Mouse (Mus musculus) inflammation-experienced regulatory T-cells, adult 6 months (primary cell): ENCODE data around the gene Srcin1. TPM values are rescaled to one million over a fixed set of nuclear protein-coding genes. Genes with fewer than 3 reads are reported as not detected.

Source experiments
- ATAC-seq: one replicate; pipeline ENCODE4 v1.8.0; 2017
- polyA plus RNA-seq, 3 experiments: library from polyadenylated mRNA; unstranded; fragments of 100-300 nt; shearing (Covaris generic); gene quantifications; one replicate each; pipeline ENCODE4 v1.2.1; 2017

Srcin1 gene
- polyA plus RNA-seq, 3 experiments from 2014 or later, result not detected

DNA sequence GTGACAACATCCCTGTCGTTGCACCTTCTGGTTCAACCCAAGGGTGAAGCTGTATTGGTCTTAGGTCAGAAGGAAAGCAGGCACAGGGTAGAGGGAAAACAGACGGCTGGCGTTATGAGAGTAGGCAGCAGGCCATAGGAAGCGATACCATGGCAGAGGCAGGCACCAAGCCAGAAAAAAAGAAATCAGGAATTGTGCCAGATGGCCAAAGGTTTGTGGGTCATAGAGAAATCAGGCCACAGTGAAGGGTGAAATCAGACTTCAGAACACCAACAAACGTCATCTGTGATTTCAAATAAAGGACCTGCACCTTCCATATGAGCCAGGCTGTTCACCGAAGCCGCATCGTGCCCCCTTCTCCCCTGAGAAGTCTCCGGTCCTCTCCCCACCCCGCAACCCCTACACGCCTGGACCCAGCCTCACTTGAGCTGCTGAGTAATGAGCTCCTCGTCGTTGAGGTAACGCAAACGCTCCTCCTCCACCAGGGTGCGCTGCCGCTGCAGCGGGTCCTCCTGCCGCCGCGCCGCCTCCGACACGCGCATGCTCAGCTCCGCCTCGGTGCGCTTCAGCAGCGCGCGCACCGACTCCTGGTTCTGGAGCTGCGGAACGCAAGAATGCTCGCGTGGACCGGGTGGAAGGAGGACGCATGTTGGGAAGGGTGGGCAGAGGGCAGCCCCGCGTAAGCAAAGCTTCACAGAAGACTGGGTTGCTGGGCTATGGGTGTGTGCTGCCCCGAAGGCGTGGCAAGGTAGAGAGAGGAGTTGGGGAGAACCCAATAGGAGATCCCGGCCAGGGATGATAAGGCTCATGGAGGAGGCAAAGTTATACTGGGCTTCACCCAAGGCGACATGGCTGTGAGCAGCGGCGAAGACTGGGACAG, 44.4 kb downstream of the Srcin1 start:
- peak; percentile 85 for ATAC-seq

DNA sequence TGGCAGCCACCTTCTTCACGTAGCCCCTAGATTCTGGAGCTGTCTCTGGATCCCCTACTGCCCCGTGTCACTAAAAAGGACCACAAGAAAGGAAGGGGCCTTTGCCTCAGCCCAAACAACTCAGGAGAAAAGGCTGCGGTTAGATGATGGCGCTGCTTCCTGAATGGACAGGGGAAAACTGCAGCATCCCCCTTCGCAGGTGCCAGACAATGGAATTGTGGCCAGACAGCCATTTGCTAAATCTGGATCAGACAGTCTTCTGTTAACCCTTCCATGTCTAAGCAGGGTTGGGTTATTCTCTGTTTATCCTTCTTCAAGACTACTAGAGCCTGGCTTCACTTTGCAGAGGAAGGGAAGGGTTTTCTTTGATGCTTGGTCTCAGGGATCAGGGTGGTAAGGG, 45.0 kb downstream of the Srcin1 start:
- ATAC-seq, result no peak

DNA sequence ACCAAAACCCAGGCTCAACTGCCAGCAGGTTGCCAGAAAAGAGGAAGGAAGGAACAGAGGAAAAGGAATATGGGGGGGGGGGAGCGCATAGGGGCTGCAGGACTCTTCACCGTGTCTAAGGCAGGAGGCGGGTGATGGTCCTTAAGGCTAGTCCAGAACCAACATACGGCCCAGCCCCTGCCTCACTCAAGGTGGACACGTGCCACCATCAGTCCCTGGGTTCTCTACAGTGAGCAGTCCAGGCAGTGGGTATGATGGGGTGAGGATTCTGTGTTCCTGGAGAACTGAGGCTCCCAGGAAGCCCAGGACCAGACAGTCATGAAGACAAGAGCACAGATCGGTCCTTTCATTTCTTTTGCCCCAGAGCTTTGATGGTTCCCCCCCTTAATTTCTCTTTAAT, 45.9 kb downstream of the Srcin1 start:
- no peak for ATAC-seq

DNA sequence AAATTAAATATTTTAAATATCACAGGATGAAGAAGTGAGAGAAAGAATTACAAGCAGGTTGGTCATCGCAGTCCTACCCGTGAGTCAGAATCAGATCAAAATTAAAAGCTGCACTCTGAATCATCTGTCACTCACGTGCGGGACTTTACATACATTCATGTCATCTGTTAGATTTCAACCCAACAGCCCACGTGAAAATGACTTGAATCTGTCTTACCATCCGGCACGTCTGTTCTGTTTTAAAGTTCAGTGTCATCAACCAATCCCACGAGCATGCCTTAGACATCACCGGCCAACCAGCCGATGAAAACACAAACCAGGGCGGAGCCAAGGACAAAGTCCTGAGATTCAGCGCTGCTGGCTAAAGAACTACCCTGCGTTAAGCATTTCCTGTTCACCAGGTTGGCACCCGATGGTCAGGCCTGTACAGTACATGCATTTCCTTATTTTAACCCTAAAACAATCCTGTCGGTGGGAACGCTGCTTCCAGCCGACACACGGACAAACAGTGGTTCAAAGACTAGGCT, 47.6 kb downstream of the Srcin1 start:
- ATAC-seq, result no peak

DNA sequence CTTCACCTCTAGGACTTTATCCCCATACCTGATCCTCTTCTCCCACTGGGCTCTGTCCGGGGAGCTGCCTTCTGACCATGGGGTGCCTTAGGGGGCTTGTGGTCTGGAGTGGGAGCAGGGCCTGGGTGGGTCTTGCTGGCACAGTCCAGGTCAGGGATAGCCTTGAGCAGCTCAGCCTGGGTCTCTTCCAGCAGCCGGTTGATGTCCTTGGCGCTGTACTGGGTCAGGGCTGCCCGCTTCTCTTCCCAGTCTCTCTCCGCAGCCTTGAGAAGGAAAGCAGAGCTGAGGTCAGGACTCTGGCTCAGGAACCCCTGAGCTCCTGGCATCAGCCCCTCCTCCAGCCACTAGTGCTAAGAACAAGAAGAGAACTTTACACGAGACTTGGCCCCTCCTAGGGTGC, 50.7 kb downstream of the Srcin1 start:
- no peak for ATAC-seq

DNA sequence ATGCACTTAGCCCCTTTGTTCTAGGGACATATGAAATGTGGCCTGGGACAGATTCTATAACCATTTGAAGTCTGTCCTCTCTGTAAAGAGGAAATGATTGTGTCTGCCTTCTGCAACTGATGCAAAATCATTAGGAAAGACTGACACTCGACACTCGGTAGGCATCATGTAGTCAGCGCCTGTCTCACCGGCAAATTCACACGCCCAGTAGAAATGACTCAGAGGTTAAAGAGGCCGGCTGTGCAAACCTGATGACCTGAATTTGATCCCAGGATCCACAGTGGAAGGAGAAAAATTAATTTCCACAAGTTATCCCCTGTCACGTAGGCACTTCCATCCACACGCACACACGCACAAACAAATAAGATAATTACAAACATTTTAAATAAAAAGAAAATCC, 51.7 kb downstream of the Srcin1 start:
- no peak for ATAC-seq

DNA sequence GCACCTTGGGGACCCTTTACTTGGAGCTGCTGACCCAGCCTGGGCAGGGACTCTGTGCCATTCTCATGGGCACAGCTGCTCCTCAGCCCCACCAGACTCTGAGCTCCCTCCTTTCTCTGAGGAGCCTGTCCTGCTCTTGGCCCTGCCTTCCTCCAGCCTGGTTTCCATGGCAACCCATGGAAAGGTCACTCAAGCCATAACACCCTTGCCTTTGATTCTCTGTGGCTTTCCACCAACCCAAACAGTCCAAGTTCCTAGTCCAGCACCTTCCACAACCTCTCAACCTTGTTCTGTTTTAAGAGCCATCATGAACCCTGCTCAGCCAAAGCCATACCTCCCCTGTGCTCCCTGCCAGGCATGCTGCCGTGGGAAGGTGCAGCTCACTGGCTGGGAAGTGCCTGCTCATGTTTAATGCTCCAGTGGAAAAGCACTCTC, 52.1 kb downstream of the Srcin1 start:
- no peak for ATAC-seq

DNA sequence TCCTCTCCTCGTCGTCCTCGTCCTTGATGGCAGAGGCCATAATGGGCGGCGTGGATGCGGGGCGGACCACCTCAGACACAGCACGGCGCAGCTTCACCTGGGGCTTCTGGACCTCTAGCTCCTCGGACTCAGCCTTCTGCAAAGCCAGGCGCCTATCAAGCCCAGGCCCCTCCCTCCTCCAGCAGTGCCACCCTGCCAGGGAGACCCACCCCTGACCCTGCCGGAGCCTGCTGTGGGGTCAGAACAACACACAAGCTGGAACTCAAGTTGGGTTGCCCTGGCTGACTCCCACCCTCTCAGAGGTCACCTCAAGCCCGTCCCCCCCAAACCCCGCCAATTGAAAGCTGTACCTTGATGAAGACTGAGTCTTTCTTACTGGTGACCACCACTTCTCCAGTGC, 52.9 kb downstream of the Srcin1 start:
- ATAC-seq, result no peak

DNA sequence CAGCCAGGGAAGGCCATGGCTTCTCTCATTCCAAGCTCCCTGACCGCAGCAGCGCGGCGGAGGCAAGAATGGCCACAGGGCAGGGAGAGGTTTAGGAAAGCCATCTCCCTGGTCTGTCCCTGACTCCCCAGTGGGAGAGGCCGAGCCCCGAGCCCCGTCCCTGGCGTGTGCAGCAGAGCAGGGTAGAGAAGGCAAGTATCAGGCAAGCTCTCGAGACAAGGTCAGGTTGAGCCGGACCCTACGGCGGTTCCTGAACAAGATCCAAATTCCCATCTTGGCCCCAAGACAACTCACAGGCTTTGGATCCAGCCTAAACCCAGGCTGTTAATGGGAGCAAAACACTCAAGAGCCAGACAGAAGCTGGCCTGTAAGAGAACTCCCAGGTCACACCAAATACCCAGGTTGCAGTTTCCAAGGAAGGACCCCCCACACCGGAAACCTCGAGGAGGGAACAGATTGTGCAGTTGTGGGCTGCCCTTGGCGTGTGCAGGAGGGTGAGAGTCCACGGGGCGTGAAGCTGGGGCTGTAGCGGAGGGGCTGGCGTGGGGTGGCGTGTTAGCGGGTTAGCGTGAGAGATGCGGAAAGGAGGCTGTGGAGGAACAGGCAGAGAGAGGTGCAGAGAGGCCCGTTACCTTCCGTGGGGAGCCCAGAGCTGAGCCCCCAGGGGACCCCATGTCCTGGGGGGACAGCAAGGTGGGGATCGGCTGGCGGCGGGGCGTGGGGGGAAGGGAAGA, 54.1 kb downstream of the Srcin1 start:
- ATAC-seq, result no peak

DNA sequence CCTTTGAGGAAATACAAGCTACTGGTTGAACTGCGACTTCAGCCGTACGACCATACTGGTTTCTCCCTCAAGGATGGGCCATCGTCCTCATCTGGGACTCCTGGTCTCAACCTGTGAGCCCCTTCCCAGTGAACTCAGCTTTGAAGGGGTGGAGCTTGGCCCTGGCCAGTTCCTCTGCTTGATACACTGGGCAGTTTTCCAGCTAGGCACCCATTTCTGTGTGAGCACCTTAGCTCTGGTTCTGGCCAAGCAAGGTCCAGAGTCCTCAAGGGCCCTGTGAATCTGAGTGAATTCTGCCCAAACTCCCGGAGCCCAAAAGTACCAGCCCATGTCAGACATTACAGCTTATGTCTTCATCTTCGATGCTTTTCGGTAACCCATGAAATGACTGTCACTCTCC, 55.4 kb downstream of the Srcin1 start:
- ATAC-seq, result no peak

DNA sequence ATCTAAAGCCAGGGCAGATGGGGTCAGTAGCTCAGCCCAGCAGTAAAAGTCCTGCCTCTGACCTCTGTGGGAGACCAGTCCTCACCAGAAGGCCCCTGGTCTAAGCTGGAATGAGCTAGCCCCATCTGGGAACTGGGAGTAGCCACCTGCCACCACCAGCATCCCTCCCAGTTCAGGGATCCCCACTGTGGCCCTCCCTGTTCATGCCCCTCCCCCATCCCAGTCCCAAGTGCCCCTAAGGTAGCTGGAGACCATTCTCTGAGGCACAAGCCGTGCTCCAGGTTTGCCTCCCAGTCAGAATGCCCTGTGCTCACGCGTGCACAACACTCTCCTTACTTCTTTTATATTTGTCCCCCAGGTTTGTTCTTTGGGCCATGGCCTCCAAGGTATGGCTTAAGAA, 62.9 kb downstream of the Srcin1 start:
- ATAC-seq, result no peak

DNA sequence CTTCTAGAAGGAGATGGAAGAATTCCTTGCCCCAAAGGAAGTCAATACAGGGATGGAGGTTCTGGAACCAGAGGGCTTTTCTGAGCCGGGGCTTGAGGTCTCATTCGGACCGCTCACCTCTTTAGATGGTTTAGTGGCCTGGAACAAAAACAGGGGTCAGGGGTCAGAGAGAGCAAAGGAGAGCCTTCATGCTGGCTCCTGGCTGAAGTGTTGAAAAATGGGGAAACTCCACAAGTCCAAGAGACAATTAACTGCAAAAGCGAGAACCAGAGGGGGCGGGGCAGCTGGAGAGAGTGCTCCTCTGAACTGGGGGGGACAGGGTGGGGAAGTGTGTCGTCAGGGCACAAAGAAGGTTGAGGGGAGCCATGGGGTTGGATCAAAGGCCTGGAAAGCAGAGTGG, 63.5 kb downstream of the Srcin1 start:
- no peak for ATAC-seq

DNA sequence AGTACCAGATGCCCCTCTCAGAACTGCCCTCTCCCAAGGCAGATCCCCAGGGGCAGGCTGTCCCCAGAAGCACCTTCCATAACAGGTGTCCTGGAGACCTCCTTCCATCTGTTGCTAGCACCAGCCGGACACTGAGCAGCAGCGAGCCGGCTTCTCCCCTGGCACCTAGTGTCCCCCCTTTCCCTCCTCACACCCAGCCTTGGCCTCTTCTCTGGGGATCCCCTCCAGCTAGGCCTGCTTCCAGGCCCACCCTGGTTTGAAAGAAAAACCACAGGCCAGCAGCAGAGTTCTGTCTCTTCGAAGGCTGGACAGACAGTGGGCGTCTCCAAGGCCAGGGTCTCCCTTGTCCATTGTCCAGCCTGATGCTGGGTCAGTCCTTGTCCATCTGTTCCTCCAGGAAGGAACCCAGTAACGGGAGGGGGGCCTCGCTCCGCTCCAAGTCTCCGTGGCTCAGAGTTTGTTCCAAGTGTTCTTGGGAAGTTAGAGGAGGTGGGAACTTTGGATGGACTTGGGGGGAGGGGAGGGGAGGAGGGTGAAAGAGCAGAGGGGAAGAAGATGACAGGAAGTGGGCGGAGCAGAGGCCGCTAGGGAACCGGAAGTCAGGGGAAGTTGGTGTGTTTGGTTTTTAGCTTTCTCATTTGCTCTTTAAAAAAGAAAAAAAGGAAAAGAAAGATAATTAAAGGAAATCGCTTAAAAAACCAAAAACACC, 64.2 kb downstream of the Srcin1 start:
- no peak for ATAC-seq

DNA sequence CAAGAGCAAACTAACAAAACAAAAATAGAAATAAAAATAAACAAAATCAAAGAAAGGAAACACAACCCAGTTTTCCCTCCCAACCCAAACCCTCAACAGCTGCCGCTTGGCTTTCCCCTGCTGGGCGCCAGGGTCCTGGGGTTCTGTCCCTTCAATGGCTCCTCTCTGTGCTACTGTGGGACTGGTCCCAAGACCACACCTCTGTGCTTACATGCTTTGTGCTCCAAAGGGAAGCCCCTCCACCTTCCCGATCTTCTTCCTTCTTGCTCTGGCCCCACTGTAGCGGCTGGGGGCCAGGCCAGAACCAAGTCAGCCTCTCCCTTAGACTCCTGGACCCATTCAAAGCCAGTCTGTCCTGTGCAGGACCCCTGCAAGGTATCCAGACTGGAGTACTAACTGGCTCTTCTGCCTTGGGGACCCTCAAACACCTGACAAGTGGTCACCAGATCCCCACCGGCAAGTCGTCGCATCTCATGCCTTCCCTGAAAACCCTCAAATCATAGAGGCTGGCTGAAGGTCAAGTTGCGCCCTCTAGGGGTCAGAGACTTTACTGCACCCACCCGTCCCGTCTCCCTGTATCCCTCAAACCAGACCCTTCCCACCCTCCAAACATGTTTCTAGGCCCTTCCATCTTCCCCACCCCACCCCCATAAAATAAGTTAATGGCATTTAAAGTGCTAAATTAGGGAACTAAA, 64.9 kb downstream of the Srcin1 start:
- no peak for ATAC-seq

DNA sequence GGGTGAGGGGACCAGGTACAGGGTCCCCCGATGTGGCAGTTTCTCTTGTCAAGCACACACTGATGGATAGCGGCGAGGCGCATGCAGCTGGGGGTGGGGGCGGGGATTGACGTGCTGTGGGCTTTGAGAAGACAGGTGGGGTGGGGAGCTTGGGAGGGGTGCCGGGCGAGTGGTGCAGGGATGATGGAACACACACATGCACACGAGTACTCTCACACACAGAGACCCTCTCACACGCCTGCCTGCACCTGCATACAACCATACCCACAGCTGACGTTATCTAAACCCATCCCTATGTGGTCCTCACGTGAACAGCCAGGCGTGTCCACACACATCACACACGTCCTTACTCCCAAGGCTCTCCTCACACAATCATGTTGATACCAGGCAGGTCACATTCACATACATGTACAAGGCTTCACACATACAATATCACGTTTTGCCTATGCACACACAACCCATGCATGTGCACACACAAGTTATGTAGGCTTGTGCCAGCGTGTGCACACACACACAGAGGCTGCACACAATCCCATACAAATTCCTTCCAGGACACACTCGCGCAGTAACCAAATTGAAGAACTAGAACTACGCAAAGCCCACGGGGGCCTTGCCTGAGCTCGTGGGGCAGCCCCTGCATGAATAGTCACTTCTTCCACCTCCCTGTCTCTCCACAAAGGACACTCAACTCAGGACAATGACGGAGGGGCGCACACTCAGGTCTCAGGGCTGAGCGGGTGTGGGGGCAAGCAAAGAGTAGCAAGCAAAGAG, 66.1 kb downstream of the Srcin1 start:
- ATAC-seq, result no peak

DNA sequence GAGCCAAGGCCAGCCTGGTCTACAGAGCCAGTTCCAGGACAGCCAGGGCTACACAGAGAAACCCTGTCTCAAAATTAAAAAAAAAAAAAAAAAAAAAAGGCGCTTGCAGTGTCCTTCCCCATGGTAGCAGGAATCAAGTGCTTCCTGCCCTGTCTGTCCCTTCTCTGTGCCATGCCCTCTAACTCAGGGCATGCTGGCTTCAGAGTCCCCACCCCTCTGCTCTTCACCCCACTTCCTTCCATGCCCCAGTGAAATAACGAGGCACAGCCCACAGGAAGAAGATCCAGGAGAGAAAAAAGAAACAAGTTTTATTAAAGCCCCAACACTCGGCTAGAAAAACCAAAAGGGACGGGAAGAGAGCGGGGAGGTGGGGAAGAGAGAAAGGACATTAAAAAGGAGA, 66.9 kb downstream of the Srcin1 start:
- no peak for ATAC-seq

DNA sequence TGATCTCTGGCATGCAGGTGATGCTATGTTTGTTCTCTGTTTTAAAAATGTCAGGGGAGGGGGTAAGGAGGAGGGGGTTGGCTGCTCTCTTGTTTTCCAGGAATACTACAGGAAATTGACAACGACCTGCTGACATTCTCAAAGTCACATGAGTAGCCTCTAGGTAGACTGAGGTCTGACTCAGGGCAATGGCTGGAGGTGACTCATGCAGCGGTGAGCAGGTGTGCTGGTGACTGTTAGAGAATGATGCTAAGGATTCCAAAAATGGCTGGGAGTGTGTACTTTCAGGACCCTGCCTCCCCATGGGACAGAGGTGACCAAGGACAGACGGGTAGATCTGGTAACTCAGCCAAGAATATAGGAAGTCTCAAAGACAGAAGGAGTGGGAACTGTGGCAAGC, 67.8 kb downstream of the Srcin1 start:
- ATAC-seq, result no peak

DNA sequence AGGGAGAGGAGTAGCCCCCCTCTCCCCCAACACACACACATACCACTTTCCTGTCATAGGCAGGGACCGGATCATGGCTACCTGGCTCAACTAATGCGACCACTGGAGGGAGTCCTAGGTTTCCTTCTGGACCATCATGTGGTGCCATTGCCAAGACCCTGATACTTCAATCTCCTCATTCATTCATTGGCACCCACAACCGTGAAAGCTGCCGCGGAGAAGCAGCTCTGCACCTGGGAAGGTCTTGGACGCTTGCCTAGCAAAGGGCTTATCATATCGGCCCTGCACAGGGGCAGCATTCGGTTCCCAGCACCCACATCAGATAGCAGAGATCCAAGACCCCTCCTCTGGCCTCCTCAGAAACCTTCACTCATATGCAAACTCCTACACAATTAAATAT, 69.7 kb downstream of the Srcin1 start:
- ATAC-seq, result no peak

DNA sequence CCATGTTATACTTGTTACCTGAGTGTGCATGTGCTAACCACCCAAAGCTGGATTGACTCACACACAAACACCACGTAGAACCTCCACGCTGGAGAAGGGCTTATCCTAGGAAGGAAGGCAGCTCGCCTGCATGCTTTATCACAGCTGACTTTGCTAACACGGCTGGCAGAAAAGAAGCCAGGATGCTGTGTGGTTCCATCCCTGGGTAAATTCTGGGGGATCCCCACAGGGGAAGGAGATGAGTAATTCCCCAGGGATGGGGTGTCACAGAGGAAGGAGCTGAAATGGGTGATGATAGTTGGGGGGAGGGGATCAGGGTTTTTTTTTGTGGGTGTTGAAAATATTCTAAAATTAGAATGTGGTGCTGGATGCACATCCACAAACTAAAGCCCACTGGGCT, 70.2 kb downstream of the Srcin1 start:
- no peak for ATAC-seq

DNA sequence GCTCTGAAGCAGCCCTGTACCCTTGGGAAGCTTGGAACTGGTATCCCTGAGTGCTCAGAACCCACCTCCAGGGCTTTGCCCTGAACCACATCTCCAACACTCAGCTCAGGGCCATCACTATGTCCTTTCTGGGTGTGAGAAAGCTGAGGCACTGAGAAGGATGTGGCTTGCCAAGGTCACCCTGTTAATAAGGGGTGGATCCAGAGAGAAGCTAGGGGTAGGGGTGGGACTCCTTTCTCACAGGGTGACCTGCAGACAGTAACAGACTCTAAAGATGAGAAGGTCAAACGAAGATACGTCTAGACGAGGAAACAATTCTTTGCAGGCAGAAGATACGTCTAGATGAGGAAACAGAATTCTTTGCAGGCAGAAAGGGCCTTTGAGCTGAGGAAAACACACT, 73.1 kb downstream of the Srcin1 start:
- ATAC-seq, result no peak

DNA sequence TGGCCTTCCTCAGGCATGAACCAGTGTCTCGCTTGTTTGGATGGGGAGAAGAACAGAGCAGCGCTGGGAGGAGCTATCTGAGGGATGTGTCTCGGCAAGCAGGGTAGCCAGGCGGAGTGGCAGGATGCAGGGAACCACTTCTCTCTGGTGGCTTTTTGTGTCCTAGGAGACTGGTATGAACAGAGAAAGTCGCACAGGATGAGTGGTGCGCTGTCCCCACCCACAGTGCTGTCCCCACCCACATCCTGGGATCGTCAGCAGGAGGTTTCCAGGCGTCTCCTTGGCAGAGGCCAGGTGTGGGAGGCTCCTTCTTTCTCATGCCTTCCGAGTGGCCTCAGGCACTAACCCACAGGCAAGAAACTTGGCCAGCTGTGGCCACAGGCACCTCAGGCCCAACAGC, 73.6 kb downstream of the Srcin1 start:
- ATAC-seq, result no peak
